Mouse (Mus musculus) embryonic stem cell, embryonic (primary cell): ENCODE measurements around the gene Gspt1.

Experiments used
- CTCF ChIA-PET, 4 experiments: fragments of 300-600 bp in 2 of 4; fragments of 350-600 bp in 2 of 4; sonication (Branson Sonifier 250); formaldehyde crosslinking; loops; one replicate each; lab custom pipeline; 2022; ENCODE audit warnings: inconsistent platforms in 2 of 4; lab: Charles Lee
- POLR2A ChIA-PET, 4 experiments: fragments of 300-600 bp in 2 of 4; fragments of 350-600 bp in 2 of 4; sonication (Branson Sonifier 250); formaldehyde crosslinking; loops; one replicate each; lab custom pipeline; 2022; ENCODE audit warnings: antibody characterized with exemption in 4 of 4, inconsistent platforms in 1 of 4; lab: Charles Lee

The Gspt1 gene

DNA sequence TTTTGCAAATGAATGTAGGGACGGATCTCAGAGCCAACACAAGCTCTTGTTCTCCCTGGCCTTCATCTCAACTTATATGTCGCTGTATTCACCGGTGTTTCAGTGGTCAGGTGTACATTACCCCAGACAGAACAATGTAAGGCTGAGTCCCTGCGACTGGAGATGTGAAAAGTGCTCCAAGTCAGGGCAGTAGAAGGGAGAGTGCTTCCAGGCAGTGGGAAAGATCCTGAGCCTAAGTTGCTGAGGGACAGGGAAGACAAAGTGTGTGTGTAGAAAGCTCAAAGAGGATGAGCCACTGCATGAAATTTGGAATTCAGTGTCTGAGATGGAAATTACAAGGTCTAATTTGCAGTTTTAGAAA lies 77.3 kb downstream of the Gspt1 start:
- ChIA-PET POLR2A (interaction anchor here (0.6 to 5.3 kb wide), 35 partner anchors 8 to 362 kb away, joined by 3 to 31 read pairs (median 5); partner anchors contain the start of genes Rsl1d1 (in 3 of the 4), Gspt1 (in 2 of the 4), Txndc11 (in 2 of the 4) and Snx29 (in 1 of the 4)), CTCF (interaction anchor here (0.6 to 3.0 kb wide), 18 partner anchors 11 to 155 kb away, joined by 3 to 14 read pairs (median 6); partner anchors contain the start of genes Rsl1d1 (in 2 of the 4) and Litaf (in 1 of the 4))

DNA sequence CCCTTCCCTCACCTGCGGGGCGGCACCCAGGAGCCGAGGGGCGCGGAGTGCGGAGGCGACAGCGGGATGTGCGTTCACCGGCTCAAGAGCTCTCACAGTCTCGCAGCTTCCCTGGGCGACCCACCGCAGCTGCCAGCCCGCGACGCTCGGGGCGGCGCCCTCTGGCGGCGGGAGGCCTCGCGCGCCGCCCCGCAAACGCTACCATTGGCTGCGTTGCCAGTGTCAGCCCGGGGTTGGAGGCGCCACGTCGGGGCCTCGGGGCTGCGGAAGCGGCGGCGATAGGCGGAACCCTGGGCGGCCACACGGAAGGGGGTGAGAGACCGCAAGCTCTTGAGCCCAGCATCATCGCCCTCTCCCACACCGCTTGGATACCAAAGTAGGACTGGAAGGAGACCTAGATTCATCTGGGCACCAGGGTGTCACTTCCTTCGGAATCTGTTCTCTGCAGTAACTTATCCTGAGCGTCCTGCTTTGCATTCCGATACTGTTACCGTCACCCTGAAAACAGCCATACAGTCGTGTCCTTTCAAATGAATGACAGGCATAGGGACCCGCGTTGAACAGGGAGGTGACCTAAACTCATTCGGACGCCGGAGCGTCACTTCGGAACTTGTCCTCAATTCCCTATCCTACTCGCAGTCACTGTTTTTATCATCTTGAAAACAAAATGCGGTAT lies 77.8 kb downstream of the Gspt1 start, which contains the start of gene Zc3h7a:
Gene Zc3h7a (minus strand): TSS at position 186 of the 676 bp plus-strand sequence.
- POLR2A ChIA-PET, result interaction anchor here (0.6 to 5.3 kb wide), 46 partner anchors 9 to 363 kb away, joined by 3 to 31 read pairs (median 4); partner anchors contain the start of genes Rsl1d1 (in 3 of the 4), Snx29 (in 3 of the 4), Gspt1 (in 2 of the 4) and Txndc11 (in 2 of the 4)
- CTCF ChIA-PET, result interaction anchor here (0.5 to 3.0 kb wide), 35 partner anchors 9 to 297 kb away, joined by 3 to 14 read pairs (median 4); partner anchors contain the start of genes Rsl1d1 (in 3 of the 4) and Litaf (in 1 of the 4)

- ChIA-PET CTCF (interaction anchor here (0.5 to 3.0 kb wide), 34 partner anchors 8 to 297 kb away, joined by 3 to 14 read pairs (median 4); partner anchors contain the start of genes Rsl1d1 (in 3 of the 4), Litaf (in 1 of the 4) and Txndc11 (in 1 of the 4)), POLR2A (interaction anchor here in 3 of 4 experiments (0.7 to 5.3 kb wide), 45 partner anchors 9 to 363 kb away, joined by 3 to 31 read pairs (median 4); partner anchors contain the start of genes Rsl1d1 (in 3 of the 3), Snx29 (in 3 of the 3), Gspt1 (in 2 of the 3) and Txndc11 (in 2 of the 3))
These were observed 78.5 kb downstream of the Gspt1 start for GRCm38 (mm10) chr16:11175489-11176207.

DNA sequence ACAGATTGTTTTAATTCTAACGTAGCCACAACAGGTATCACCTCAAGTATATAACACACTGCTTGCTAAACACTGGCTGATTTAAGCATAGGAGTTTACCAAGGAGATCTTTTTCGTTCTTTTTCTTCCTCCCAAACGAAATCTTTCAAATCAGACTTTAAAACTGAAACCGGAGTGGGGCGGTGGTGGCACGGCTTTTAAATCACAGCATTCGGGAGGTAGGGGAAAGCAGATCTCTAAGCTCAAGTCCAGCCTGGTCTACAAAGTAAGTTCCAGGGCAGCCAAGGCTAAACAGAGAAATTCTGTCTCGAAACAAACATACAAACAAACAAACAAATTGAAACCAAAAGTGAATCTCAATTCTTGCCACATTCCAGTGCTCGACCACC lies 79.0 kb downstream of the Gspt1 start:
- ChIA-PET CTCF (interaction anchor here (0.6 to 3.0 kb wide), 17 partner anchors 9 to 584 kb away, joined by 3 to 14 read pairs (median 5); partner anchors contain the start of genes Litaf (in 1 of the 4), Rsl1d1 (in 1 of the 4) and Txndc11 (in 1 of the 4)), POLR2A (interaction anchor here (0.8 to 5.3 kb wide), 23 partner anchors 9 to 167 kb away, joined by 3 to 31 read pairs (median 7); partner anchors contain the start of genes Rsl1d1 (in 3 of the 4), Gspt1 (in 2 of the 4) and Snx29 (in 1 of the 4))

GRCm38 (mm10) chr16:11174671-11175081 lies 79.4 kb downstream of the Gspt1 start:
- ChIA-PET CTCF (interaction anchor here in 3 of 4 experiments (0.6 to 3.0 kb wide), 15 partner anchors 8 to 585 kb away, joined by 3 to 14 read pairs (median 5); partner anchors contain the start of genes Txndc11 (in 2 of the 3), Litaf (in 1 of the 3) and Rsl1d1 (in 1 of the 3)), POLR2A (interaction anchor here in 3 of 4 experiments (0.8 to 3.4 kb wide), 13 partner anchors 9 to 167 kb away, joined by 3 to 31 read pairs (median 5); partner anchors contain the start of genes Rsl1d1 (in 1 of the 3) and Snx29 (in 1 of the 3))

- CTCF ChIA-PET, result interaction anchor here in 2 of 4 experiments (0.5 to 1.4 kb wide), 4 partner anchors 35 to 293 kb away, joined by 3 to 5 read pairs (median 3); no protein-coding TSS in a partner anchor
- POLR2A ChIA-PET, result interaction anchor here in 2 of 4 experiments (0.5 to 2.0 kb wide), 13 partner anchors 7 to 251 kb away, joined by 3 to 7 read pairs (median 3); partner anchors contain the start of genes Rsl1d1 (in 2 of the 2) and Gspt1 (in 1 of the 2)
These were observed 82.4 kb downstream of the Gspt1 start for GRCm38 (mm10) chr16:11171679-11172078.
